Mouse (Mus musculus): Measurements from ENCODE around the gene Chst5. TPM values are rescaled to one million over a fixed set of nuclear protein-coding genes. Genes with fewer than 3 reads are reported as not detected.

Chst5 gene
- total RNA-seq, 2 experiments from 2014 or later: 0.09 TPM; not detected in 1

DNA sequence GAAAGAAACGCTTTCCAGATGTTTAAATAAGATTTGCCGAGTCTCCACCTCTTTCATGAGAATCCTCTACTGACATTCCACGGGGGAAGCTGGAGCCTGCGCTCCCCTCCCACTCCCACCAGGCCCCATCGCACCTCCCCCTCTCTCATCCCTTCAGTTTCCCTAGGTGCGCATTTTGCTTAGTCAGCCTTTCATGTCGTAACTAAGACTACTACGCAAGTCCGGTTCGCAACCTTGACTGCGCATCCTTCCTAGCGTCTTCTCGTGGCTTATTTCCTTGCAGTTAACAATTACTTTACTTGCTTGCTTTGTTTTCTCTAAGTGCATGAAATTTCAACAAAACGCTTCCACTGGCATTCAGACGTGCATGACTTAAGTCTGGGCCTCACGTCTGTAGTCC, 21.5 kb upstream of the Chst5 start:
- DNase-seq (ENCODE audit: low spot score): no peak

DNA sequence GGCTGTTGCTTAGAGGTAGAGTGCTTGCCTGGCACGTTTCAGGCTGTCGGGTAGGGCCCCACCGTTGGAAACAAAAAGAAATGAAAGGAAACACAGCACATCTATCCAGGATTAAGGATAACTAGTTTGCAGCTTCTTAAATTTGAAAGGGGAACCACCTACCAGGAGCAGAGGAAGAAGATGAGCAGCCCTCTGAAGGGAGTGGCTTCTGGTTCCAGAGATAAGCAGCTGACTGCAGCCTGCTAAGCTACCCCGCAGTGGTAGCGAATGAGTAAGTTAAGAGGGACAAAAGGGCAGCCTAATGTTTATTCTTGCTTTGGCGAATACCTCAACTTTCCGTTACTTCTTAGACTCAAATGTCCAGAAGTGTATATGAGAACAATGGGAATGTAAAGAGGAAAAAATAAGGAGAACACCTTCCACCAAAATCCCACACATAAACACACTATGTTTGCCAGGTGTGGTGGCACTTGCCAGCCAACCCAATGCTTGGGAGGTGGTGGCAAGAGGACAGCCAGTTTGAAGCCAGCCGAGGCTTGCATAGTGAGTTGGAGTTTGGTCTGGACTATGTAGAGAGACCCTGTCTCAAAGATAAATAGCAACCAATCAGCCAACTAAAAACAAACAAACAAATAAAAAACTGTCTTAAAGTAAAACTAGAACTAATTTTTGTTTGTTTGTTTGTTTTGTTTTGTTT, 19.5 kb upstream of the Chst5 start:
- DNase-seq (ENCODE audit: low spot score): no peak

DNA sequence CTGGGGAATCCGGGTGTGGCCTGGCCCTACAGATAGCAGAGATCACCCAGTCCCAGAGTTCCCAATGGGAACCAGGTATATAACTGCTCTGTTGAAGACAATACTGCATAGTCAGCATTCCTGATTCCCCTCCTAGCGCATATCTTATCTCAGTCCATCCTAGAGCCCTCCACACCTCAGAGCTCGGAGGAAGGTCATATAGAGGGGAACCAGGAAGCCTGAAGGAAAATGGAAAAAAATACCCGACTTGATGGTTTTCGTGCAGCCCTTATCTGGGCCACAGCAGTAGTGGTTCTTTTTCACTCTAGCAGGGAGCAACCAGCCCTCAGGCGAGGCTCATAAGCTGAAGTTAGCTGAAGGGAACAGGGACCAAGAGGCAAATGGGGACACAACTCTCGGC, 14.7 kb upstream of the Chst5 start:
- DNase-seq (ENCODE audit: low spot score): no peak

DNA sequence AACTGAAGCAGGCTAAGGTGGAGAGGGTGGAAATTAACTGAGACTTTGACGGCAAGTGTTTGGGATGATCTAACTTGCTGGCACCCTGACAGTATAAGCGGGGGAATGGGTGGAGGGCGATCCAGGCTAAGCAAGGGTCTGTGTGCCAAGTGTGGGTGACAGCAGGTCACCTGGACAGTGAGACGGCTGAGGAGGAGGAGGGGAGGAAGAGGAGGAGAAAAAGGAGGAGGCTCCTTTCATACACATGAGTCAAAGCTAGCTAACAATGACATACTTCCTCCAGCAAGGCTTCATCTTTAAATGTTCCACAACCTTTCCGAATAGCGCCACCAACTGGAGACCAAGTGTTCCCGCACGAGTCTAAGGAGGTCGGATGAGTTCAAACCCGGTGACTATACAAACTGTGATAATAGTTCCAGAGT, 13.1 kb upstream of the Chst5 start:
- DNase-seq (ENCODE audit: low spot score): peak; percentile 77

DNA sequence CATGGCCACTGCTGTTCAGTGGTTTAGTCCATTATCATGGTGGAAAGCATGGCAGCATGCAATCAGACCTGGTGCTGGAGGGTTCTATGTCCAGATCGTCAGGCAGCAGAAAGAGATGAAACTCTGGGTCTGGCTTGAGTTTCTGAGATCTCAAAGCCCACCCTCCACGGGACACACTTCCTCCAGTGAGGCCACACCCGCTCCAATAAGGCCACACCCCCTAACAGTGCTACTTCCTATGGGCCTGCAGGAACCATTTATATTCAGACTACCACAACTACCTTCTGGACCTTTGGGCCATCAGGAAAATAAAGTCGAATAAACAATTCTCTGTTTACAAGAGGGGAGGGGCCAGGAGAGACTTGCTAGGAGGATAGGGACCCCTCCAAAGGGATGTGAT, 10.7 kb upstream of the Chst5 start:
- DNase-seq (ENCODE audit: low spot score): no peak

DNA sequence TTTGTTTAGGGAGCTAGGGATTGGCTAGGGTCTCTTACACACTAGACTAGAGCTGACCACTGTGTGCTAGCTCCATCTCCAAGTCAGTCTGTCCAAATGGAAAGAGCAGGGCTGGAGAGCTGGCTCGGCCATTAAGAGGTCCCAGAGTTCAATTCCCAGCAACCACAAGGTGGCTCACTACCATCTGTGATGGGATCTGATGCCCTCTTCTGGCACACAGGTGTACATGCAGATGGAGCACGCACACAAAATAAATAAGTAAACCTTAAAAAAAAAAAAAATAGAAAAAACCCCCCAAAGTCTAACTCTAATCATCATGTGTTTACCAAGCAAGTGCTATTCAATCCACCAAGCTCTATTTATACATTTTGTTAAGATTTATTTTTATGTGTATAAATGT, 9.4 kb upstream of the Chst5 start:
- no peak for DNase-seq (ENCODE audit: low spot score)

DNA sequence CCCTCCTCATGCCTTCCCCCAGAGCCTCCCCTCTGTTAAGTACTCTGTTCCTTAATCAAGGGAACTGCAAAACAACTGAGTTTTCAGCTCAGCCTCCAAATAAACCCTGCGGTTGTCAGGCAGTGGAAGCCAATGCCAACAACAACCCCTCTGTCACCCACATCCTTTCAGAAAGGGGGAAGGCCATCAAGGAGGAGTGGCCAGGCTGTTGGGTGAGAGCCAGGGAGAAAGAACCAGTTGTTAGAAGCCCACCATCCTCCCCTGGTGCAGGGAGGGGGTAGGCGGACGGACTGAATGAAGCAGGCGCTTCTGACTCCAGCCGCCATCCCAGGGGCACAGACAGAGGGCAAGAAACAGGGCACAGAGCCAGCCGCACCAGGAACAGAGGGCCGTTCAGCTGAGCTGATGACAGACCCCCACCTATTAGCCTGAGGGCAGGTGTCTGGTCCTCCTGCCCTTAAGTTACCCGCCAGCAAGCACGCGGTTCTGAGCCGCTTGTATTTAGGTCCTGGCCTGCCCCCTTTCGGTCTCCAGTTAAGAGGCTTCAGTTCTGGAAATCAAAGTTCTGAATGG, 2.7 kb upstream of the Chst5 start:
- DNase-seq (ENCODE audit: low spot score): no peak

DNA sequence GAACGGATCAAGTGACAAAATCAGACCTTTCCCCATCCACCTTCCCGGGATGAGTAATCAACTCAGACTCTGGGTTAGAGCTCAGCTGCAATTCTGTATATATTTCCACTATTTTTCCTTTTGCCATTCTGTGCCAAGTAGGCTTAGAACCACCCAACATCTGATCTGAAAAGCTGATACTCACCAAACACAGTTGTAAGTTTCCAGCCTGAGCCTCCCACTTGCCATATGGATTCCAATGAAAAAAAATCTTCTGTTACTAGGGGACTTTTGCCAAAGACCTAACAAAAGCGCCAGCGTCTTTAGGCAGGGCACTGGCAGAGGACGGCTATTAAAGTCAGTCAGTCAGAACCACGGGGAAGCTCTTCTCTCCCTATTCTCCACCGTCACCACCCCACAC, 1.3 kb upstream of the Chst5 start:
- DNase-seq (ENCODE audit: low spot score): no peak

DNA sequence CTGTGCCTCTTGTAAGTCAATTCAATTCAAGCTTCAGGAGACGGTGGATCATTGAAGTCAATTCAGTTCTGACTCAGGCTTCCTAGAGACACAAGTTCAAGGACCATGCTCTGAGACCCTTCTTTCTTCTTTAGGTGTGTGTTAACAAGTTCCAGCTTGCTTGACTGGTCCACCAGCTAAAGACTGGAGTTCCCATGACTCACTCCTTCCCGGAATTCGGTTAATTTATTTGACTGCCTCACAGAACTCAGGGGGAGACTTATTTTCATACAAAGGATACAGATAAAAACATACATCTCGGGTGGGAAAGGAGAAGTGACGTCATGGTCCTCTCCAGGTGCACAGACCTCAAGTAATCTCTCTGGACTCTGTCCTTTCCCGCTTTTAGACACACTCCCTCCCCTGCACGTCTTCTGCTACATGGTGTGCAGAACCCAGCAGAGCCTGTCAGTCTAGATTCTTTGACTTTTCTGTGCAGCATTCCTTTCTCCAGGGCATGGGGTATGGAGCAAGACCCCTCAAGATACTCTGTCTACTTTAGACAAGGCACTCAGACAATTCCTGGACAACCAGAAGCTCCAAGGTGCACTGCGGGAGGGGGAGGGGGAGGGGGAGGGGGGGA, 4.6 kb downstream of the Chst5 start:
- DNase-seq (ENCODE audit: low spot score): no peak

DNA sequence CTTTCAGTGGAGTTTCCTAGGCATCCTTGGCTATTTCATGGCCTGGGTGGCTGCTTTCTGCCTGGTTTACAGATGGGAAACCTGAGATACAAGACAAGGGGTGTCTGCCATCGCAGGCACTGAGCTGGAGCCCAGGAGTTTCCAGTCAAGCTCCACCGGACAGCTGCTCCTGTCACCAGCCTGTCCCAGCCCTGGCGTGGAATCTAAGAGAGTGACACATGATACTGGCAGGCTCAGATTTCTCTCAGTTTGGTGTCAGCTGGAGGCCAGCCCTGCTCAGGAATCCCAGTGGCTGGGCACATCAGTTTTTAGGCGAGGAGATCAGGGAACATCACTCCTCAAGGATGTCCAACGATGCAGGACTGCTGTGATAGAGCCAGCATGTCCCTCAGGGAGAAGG, 8.2 kb downstream of the Chst5 start:
- DNase-seq (ENCODE audit: low spot score): peak; percentile 87

DNA sequence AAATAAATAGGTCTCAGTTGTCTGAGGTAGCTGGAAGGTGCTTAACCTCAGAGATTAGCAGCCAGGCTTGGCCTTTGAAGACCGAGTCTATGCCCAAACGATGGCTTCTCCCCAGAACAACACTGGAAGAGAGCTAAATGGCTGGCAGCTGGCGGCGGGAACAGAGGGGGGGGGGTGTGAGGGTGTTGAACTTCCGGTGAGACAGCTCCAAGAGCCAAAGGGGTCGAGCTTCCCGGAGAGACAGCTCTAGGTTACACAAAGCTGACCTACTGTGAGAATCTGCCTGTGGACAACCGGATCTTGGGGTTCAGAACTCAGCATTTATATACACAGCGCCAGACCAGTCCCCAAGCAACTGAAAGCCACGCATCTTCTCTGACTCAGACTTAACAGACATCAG, 11.7 kb downstream of the Chst5 start:
- no peak for DNase-seq (ENCODE audit: low spot score)

DNA sequence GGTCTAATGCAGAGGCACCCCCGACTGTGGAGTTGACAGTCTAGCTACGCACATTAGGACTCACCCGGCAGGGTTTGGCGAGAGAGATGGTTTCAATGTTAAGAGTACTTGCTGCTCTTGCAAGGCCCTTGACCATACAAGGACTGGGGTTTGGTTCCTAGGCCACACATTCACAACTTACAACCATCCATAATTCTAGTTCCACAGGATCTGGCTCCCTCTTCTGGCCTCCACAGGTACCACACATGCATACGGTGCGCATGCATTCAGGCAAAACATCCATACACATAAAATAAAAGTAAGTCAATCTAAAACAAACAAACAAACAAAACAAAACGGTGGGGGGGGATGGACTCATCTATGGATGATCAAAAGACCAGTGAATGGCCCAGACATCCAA, 15.3 kb downstream of the Chst5 start:
- no peak for DNase-seq (ENCODE audit: low spot score)

DNA sequence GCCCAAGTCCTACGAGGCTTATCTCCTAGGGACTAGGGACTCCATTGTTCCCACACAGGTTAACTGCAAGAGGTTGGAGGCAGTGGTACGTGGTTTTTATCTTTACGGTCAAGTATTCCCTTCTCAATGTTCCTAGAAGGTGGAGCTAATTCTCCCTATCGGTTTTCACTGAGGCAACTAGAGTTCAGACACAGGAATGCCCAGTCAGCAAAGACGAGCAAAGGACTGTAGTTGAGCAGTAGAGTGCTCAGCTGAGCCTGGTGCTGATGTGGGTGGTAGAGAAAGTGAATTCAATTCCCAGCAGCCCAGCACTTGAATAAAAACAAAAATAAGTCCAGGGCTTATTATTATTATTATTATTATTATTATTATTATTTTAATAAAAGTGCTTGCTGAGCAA, 17.6 kb downstream of the Chst5 start:
- DNase-seq (ENCODE audit: low spot score): no peak

DNA sequence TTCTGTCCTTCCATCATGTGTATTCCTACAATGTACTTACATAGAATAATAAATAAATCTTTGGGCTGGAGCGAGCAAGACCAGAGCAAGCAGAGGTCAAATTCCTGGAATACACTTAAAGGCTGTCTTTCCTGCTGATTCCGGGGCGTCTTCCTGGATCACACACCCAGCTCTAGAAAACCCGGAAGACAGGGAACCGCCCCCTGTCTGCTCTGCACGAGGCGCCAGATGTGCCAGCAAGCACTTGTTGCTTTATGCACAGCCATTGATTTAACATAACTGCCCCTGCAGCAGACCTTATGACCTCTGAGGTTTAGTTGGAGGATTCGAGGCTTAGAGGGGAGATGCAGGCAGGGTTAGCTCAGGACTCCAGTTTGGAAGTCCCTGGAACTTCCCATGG, 18.3 kb downstream of the Chst5 start:
- no peak for DNase-seq (ENCODE audit: low spot score)

DNA sequence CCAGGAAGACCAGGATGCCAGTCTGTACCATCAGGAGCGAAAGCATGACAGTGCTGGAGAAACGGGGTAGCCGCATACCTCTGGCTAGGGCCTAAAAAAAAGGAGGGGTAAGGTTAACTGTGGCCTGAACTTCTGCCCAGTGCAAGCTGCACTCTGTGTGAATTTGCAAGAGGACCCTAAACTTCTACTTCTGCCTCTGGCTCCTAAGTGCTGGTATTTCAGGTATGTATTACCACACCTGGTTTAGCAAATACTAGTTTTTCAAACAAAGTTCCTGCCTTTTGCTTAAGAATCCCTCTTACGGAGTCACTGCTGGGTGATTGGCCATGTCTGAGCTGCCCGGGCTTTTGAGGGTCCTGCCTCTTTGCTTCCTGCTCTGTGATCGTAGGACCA, 19.3 kb downstream of the Chst5 start:
- no peak for DNase-seq (ENCODE audit: low spot score)

DNA sequence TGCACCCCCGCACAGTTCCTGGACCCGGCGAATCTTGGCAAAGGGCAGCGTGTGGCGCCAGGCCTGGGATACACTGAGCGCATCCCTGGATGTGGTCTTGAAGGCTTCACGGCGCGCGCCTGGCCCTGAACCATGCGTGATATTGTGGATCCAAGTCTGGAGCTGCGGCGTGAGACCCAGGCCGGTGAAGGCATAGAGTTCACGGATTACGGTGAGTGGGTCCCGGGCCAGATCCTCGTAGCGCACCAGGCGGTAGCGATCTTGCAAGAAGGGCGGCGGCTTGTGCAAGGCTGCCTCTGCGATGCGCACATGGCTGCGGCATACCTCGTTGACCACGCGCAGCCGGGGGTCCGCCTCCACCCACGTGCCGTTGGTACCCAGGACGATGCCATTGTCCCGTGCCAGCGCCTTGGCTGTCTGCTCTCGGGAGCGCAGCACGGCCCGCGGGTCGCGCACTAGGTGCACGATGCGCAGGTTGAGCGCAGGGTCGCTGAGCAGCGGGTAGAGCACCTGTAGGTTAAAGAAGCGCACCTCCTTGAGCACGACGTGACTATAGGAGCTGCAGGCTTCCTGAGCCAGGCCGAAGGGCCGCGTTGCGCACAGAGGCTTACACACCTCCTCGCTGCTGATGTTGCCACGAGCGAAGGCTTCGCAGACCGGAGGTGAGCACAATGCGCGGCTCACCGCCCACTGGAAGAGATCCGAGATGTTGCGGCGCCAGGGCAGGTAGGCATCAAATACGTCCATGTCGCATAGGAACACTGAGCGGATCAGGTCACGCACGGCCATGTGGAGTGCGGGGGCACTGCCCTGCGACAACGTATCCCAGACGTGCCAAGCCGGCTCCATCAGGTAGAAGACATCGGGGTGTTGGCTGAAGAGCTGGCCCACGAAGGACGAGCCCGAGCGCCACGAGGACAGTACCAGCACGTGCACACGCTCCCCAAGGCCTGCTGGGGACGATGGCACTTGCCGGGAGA, 20.0 kb downstream of the Chst5 start:
- DNase-seq (ENCODE audit: low spot score): no peak

DNA sequence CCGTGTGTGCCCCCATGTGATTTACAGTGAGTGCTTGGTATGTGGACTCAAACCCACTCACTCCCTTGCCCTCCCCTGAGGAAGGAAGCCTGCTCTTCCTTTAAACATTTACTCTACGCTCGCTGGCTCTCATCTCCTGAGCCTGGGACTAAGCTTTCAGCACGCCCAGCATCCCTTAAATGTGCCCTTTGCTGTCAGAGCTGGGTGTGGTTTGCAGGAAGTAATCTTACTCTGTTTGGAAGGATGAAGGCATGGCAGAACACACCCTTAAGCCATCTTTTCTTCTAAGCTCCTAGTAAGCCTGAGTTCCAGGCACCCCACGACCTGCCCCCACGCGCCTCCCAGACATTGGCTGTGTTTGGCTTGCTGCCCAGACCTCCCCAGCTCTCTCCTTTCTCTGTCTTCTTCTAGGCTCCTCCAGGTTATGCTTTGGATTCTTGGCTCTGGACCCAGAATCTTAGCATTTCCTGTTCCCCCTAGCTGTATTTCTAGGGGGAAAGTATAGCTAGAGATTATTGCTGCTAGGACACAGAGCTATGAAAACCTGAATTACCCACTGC, 22.1 kb downstream of the Chst5 start:
- DNase-seq (ENCODE audit: low spot score): no peak

DNA sequence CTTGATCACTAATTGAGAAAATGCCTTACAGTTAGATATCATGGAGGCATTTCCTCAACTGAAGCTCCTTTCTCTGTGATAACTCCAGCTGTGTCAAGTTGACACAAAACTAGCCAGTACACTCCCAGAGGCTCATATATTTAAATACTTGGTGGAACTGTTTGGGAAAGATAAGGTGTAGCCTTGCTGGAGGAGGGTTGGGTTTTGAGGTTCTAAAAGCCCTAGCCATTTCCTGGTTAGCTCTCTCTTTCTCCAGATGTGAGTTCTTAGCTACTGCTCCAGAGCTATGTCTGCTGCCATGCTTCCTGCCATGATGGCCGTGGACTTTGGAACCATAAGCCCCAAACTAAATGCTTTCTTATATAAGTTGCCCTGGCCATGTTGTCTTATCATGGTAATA, 22.8 kb downstream of the Chst5 start:
- no peak for DNase-seq (ENCODE audit: low spot score)

DNA sequence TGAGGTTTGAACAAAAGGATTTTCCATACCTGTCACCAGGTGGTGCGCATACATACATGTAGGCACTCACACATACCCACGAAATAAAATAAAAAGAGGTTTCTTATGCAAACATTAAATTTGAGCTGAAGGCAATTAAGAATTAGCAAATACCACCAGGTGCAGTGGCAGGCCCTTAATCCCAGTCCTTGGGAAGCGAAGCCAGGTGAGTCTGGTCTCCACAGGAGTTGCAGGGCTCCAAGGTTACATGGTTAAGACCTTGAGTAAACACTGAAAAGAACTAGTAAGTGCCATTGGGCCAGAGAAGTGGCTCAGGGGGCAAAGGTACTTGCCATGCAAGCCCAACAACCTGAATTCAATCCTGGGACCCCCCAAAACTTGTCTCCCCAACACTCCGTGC, 26.6 kb downstream of the Chst5 start:
- no peak for DNase-seq (ENCODE audit: low spot score)

DNA sequence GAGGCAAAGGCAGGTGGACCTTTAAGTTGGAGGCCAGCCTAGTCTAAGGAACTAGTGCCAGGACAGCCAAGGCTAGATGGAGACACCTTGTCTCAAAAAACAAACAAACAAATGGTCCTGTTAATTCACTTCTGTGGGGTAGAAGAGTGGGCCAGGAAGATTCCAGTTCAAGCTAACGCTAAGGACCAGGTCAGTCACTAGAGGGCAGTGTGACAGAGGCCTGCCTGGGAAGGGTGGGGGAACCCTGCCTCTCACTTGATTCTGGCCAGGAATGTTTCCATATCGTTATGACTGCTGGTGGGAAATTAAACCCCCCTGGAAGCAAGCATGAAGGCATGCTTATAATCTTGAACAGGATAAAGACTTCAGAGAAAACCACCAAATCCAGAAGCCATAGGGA, 28.7 kb downstream of the Chst5 start:
- DNase-seq (ENCODE audit: low spot score): peak; percentile 43

DNA sequence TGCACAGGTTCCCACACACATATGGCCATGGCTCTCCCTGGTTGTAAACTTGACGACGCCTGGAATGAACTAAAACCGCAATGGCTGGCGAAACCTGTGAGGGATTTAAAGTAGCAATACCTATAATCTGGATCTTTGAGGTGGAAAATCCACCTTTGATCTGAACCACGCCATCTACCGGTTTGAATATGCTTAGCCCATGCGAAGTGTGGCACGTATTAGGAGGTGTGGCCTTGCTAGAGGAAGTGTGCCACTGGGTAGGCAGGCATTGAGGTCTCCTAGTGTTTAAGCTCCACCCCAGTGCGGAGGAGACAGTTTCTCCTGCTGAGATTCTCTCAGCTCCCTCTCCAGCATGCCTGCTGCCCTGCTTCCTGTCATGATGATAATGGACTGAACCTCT, 32.5 kb downstream of the Chst5 start:
- no peak for DNase-seq (ENCODE audit: low spot score)

All from gastrocnemius, adult 18-20 months (tissue).